Mouse (Mus musculus) E14TG2a.4 (cell line): ENCODE measurements around the gene Hebp1.

Source experiments
- H3K27me3 ChIP-seq: 2 replicates; pipeline ENCODE4 v1.6.1; 2014; ENCODE audit warnings: low read length, control low read depth; ENCODE audit not compliant: insufficient read depth
- H3K36me3 ChIP-seq: 2 replicates; pipeline ENCODE4 v1.6.1; 2014; ENCODE audit warnings: low read length, control low read depth; ENCODE audit not compliant: insufficient read depth
- H3K4me1 ChIP-seq: replicated peaks from 2 replicates; pipeline ENCODE4 v1.6.1; 2014; ENCODE audit warnings: low read depth, low read length, control low read depth
- H3K4me3 ChIP-seq: replicated peaks from 2 replicates; pipeline ENCODE4 v1.5.1; 2014; ENCODE audit warnings: mild to moderate bottlenecking, low read length
- H3K9me3 ChIP-seq: 2 replicates; pipeline ENCODE4 v1.6.1; 2014; ENCODE audit warnings: low read length, control low read depth
- CTCF ChIP-seq: conservative IDR thresholded peaks from 2 replicates; pipeline ENCODE4 v1.5.1; 2014; ENCODE audit warnings: low read length
- NANOG ChIP-seq: IDR thresholded peaks from 2 replicates; pipeline ENCODE4 v1.6.1; 2014; ENCODE audit warnings: borderline replicate concordance, low read length, mixed read lengths
- POU5F1 ChIP-seq: IDR thresholded peaks from 2 replicates; pipeline ENCODE4 v1.6.1; 2014; ENCODE audit warnings: low read length, borderline replicate concordance

Gene Hebp1

GRCm38 (mm10) chr6:135194907-135195306 lies 2.9 kb downstream of the Hebp1 start:
- Histone ChIP-seq H3K36me3 (no peaks in the 10 kb centered on the region), H3K4me1 (peaks cover 56% of the 10 kb centered on the region), H3K27me3 (peaks cover 18% of the 10 kb centered on the region), H3K9me3 (no peaks in the 10 kb centered on the region), H3K4me3 (no peak overlapping the region)
- TF ChIP-seq NANOG: no peak
- no peak for TF ChIP-seq CTCF
- no peak for TF ChIP-seq POU5F1

- Histone ChIP-seq H3K27me3 (peaks cover 12% of the 10 kb centered on the region), H3K4me1 (peaks cover 55% of the 10 kb centered on the region), H3K36me3 (no peaks in the 10 kb centered on the region), H3K4me3 (no peak overlapping the region), H3K9me3 (no peaks in the 10 kb centered on the region)
- TF ChIP-seq POU5F1 (no peak), NANOG (no peak), CTCF (no peak)
These were observed 4.1 kb downstream of the Hebp1 start for GRCm38 (mm10) chr6:135193733-135194132.

GRCm38 (mm10) chr6:135192993-135193392 lies 4.8 kb downstream of the Hebp1 start:
- no peak overlapping the region for H3K4me3 ChIP-seq
- TF ChIP-seq CTCF (no peak), POU5F1 (no peak), NANOG (no peak)
- peaks cover 6% of the 10 kb centered on the region; the same call in 1 of the 2 replicates for H3K27me3 ChIP-seq
- H3K9me3 ChIP-seq: no peaks in the 10 kb centered on the region
- no peaks in the 10 kb centered on the region for H3K36me3 ChIP-seq
- peaks cover 50% of the 10 kb centered on the region for H3K4me1 ChIP-seq

GRCm38 (mm10) chr6:135191906-135192305 lies 5.9 kb downstream of the Hebp1 start:
- no peak for TF ChIP-seq NANOG
- no peak for TF ChIP-seq POU5F1
- TF ChIP-seq CTCF: no peak
- no peaks in the 10 kb centered on the region for H3K27me3 ChIP-seq
- H3K36me3 ChIP-seq: no peaks in the 10 kb centered on the region
- H3K4me1 ChIP-seq: peaks cover 45% of the 10 kb centered on the region
- no peak overlapping the region for H3K4me3 ChIP-seq
- no peaks in the 10 kb centered on the region for H3K9me3 ChIP-seq

GRCm38 (mm10) chr6:135190122-135190521 lies 7.7 kb downstream of the Hebp1 start:
- Histone ChIP-seq H3K36me3 (no peaks in the 10 kb centered on the region), H3K4me1 (peaks cover 43% of the 10 kb centered on the region), H3K27me3 (no peaks in the 10 kb centered on the region), H3K9me3 (no peaks in the 10 kb centered on the region), H3K4me3 (no peak overlapping the region)
- TF ChIP-seq NANOG (no peak), POU5F1 (no peak), CTCF (no peak)

GRCm38 (mm10) chr6:135188629-135189028 lies 9.2 kb downstream of the Hebp1 start:
- Histone ChIP-seq H3K36me3 (no peaks in the 10 kb centered on the region), H3K4me3 (no peak overlapping the region), H3K4me1 (peaks cover 33% of the 10 kb centered on the region), H3K9me3 (no peaks in the 10 kb centered on the region), H3K27me3 (no peaks in the 10 kb centered on the region)
- TF ChIP-seq NANOG (no peak), CTCF (no peak)

GRCm38 (mm10) chr6:135187076-135187917 lies 10.5 kb downstream of the Hebp1 start:
- H3K9me3 ChIP-seq: no peaks in the 10 kb centered on the region
- H3K4me3 ChIP-seq: no peak overlapping the region
- H3K36me3 ChIP-seq: no peaks in the 10 kb centered on the region
- H3K27me3 ChIP-seq: 0 out of 2 replicates have a peak, but pooled peaks cover 2% of the 10 kb centered on the region
- H3K4me1 ChIP-seq: peaks cover 23% of the 10 kb centered on the region
- TF ChIP-seq NANOG (no peak), POU5F1 (no peak), CTCF (no peak)

- H3K9me3 ChIP-seq: no peaks in the 10 kb centered on the region
- 0 out of 2 replicates have a peak, but pooled peaks cover 2% of the 10 kb centered on the region for H3K27me3 ChIP-seq
- H3K36me3 ChIP-seq: no peaks in the 10 kb centered on the region
- TF ChIP-seq NANOG: no peak
- no peak for TF ChIP-seq CTCF
- no peak for TF ChIP-seq POU5F1
- H3K4me3 ChIP-seq: no peak overlapping the region
- peaks cover 6% of the 10 kb centered on the region for H3K4me1 ChIP-seq
These were observed 13.9 kb downstream of the Hebp1 start for GRCm38 (mm10) chr6:135183961-135184360.
